Mouse (Mus musculus) hindlimb bud, embryonic 11.5 days (tissue): Measurements from ENCODE around the gene Tial1.

ENCODE experiments used
- DNase-seq: peaks from one replicate; pipeline ENCODE4 v3.0.0-alpha.2; 2012; ENCODE audit warnings: low read depth, low spot score; ENCODE audit errors: extremely low spot score

Tial1 gene

DNA sequence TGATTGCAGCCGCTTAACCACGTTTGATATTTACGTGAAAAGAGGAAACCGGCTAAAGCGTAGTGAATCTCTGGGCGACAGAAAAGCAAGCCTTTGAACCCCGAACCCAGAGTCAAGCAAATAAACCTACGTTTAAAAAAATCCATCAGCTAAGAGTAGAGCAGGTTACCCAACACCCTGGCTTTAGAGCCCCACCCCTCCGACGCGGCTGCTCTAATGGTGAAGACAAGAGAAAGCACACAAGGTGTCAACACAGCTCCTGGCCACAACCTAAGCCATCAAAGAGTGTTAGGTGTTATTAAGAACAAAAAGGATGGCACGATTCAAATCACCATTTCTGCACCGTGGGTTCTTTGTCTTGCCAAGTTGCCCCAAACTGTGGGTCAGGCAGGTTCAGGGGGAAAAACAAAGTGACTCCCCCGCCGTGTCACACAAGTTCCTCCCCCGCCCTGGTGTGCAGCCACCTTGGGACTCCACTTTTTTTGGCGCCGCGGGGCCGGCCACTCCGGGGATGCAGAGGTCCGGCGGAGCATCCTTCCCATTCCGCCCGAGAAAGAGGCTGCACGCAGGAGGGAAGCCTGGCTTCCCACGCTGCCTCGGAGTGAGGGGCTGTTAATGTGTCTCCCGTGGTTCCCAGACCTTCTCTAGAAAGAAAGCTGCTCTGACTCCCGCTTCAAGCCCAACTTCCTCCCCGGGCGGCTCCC, 44.1 kb downstream of the Tial1 start:
- DNase-seq, result no peak

DNA sequence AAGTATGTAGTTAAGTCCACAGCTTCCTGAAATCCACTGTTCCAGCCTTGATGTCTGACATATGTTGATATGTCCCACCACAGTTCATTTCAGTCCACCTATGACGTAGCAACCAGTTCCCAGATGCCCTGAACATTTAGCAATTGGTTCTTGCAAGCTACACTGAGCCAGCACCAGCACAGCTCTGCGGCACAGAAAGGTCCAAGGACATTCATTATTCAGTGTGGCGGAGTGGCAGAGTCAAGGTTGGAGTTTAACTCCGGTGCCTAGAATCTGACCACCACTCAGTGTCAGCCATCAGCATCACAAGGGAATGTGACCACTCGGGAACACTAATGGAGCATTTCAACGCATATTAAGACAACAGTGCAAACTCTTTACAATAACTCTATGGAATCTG, 44.9 kb downstream of the Tial1 start:
- DNase-seq, result no peak

DNA sequence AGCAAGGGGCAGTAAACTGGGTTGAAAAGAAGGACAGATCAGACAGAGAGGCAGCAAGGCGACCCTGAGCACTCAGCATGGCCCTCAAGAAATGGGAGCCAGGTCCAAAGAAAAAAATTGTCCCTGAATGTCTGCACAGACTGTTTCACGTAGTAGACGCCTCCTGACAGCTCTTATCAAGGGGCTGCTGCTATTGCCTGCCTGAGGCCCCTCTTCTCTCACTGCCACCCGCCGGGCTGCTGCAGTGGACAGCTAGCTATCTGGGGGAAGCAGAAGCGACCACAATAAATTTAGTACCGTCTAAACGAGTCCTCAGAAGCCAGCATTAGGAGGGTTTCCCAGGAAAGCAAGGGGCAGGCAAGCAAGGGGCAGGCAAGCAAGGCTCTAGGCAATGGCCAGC, 47.1 kb downstream of the Tial1 start:
- DNase-seq, result no peak

DNA sequence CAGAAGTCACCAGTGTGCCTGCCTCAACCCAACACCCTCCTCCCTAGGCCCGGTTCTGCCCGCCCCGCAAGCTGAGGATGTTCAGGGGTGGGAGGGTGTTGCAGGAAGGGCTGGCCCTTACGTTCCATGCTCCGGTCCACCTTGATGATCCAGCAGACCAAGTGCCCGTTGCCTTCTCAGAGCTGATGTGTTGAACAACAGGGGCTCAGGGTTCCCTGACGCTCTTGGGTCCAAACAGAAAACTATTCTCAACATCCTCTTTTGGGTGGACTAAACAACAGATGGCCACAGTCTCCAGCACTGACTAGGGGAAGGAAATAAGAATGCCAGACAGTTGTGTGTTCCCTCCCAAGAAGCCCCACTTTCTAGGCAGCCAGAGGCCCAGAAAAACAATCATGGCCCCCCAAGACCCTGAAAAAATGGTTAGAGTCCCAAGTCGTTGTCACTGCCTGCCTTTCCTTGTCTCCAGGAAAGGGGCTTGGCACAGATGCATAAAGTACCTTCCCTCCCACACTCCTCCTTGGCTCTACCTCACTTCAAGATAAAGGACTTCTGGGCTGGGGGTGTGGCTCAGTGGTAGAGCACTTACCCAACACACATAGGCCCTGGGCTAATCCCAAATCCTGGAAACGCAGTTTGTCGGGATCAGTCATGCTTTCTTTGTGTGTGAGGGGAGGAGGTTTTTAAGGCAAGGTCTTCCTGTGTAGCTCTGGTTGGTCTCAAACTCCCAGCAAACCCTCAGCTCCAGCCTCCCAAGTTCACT, 49.3 kb downstream of the Tial1 start:
- DNase-seq, result no peak

DNA sequence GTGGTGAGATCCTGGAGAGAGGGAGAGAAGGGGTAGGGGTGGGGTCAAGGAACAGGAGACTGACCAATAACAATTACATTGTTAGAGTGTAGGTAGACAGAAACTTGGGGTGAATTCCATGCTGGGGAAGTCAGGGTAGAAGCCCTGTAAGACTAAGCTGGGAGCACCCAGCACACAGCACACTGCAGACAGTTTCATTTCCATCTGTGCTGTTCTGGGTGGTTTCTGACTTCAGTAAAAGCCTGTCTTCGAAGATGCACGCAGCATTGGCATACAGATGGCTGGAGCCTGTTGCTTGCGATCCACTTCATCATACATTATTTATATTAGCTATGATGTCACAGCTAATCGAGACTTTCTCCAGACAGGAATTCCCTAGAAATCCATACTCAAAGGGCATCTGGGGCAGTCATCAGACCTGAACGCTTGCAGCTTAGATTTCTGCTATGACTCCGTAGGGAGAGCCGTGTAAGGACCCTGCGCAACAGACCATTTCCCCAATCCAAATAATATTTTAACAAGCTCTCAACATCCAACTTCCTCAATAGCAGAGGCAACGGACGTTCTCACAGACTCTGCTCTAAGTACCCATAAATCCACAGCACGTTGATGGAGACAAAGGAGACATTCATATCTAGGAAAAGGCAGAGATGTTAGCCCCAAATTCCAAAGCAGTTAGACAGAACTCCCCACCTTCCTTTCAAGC, 50.7 kb downstream of the Tial1 start:
- DNase-seq, result no peak

DNA sequence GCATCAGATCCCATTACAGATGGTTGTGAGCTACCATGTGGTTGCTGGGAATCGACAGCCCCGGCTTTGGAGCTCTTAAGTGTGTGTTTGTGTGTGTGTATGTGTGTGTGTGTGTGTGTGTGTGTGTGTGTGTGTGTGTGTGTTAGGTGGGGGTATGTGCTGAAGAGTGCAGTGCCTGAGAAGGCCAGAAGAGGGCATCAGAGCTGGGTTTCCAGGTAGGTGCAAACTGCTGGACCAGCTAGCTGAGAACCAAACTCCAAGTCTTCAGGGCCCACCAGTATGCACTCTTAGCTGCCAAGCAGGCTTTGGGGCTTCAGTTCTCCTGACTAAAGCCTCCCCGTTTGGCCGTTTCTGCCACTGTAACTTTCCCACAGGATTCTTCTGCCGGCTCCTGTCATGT, 53.3 kb downstream of the Tial1 start:
- DNase-seq, result no peak

DNA sequence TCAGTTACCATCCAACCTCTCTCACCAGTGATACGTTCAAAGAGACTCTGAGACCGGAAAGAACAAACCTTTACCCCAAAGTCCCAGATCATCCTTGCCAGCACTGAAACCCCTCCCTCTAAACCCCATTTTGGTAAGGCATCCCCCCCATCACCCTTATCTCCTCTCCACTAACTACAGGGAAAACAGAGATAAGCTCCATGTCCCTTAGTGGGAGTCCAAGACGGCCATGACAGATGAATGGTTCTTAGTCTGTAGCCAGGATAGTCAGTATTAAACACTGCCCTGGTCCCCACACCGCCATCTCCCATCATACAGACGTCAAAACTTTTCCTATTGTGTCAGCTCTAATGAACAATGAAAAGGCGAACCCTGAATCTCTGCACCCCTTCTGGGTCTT, 57.5 kb downstream of the Tial1 start:
- no peak for DNase-seq

DNA sequence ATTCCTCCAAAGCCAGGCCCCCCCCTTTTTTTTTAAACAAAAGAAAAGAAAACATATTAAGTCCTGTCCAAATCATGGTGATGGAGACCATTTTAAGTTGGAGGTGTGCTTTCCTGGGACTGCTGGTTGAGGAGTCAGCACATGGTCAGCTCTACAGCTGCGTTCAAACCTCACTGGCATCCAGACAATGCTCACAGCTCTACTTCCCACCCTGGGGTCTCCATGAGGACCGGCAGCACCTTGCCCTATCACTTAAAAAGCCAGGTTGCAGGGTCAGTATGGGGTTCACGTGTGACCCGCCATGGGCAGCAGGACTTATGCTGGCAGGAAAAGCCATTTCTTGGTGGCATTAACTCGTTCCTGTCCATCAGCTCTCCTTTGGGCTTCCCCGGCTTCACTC, 57.9 kb downstream of the Tial1 start:
- no peak for DNase-seq

DNA sequence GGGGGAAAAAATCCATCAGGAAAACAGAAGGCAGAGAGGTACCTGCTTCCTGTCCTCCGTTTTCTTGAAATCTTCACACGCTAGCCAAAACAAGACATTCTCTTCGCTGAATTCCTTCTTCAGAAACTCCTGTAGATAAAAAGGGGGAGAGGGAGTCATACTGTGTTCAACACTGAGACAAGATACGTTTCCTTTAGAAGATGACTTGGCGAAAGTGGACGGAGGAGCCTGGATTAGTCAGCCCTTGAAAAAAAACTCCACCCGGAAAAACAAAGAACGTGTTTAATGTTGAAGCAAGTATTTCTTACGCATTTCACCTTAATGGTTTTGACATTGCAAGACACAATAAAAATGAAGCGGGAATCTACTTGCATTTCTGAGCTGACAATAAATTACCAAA, 58.4 kb downstream of the Tial1 start:
- DNase-seq, result no peak

DNA sequence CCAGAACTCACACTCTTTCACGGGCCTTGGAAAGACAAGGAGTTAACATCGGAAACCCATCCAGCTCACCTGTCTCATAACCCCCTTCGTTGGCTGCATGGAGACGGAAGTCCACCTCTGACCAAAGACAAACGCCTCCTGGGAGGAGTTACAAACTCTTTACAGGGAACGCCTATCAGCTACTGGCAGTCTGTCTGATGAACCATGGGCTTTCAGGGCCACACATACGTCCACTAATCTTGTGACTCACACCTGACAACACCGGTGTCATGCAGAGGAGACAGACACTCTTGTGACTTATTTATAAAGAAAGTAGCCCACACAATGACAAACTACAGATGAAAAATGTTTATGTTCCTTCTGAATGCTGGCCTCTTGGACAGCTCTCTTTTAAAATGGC, 58.9 kb downstream of the Tial1 start:
- DNase-seq, result no peak

DNA sequence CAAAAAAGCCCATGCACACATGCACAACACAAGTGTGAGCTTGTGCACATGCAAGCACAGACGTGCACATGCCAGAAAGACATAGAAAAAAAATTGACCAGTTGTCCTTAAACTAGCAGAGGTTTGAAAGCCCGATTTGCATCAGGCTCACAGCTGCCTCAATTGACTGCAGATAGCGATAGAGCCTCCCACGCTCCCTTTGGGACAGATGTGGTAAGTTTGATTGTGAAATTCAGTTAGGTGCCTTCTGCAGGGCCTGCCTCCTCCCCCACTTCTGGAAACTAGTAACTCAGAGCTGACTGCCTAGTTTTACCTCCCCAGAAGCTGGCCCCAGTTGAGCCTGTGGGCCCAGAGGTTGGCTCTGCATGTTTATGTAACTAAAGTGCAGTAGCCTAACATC, 62.9 kb downstream of the Tial1 start:
- no peak for DNase-seq

DNA sequence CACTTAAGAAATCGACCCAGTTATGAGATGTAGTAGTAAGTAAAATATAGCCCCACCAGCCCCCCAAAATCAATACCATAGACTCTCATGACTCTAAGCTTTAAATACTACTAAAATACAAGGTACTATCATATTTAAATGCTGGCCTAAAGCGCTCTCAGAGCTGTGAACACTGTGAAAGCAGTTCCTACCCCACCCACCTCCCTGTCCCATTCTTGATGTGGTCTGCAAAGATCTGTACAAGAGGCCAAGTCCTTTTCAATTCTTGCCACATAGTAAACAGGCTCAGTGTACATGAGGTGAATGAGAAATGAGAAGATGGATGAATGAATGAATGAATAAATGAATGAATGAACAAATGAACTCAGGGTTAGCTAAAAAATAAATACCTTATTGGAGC, 64.5 kb downstream of the Tial1 start:
- DNase-seq, result no peak

DNA sequence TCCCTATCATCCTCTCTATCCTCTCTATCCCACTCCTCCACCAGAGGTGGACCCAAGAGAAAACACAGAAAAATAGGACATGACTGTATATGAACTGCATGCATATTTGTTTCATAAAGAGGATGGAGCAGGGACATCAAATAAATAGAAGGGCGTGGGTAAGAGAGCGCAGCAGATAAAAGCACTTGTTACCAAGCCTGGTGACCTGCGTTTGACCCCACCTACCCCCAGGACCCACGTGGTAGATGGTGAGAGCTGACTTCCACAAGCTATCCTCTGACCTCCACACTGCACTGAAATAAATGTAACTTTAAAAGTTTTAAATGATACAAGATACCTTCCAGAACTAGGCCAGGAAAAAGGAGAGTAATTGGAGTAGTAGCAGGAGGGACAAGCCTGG, 67.8 kb downstream of the Tial1 start:
- DNase-seq, result no peak

DNA sequence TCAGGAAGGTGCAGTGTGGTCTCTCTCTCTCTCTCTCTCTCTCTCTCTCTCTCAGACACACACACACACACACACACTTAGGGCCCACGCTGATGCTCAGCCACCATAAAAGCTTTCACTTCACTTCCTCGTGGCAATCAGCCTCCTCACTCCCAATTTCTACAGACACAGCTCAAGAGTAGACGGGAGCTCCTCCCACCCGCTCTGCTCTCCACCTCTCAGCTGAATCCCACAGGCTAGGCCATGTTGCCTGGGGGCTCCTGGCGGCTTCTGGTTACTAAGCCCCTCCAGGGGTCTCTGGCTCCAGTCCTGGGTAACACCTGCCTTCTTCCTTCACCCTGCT, 68.6 kb downstream of the Tial1 start:
- no peak for DNase-seq

DNA sequence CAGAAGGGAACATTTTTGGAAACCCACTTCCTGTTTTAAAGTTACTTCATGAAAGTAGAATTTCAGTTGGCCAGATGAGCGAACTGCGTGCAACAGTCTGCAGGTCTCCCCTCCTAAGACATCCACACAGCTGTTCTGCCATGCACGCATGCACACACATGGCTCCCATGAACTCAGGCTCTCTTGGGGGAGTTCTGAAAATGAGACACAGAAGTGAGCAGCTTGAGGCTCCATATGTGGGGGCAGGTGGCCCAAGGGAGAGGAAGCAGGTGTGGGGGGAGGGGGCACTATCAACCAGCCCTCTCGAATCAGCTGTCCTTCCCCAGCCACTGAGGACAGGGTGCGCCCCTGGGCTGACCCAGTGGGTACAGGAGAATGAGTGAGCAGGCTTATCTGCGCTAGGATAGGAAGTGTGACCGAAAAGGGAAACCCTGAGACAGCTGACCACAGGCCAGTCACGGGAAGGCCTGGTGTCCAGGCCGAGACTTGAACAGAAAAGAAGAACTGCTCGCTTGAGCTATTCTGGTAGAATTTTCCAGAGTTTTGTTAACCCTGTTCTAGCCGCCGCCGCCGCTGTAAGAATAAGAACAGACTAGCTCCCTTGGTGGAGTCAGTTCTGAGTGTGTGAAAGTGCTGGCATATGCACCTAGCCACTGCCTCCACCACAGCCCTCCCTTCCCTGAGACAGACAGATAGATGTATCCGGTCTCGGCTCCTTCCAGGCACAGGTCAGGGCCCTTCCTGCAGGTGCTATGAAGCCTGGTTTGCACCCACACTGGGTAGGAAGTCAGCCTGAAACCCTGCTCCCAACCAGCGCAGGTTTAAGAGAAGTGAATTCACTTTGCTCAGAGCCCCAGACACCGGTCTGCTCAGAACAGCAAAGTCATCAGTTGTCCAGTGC, 69.2 kb downstream of the Tial1 start:
- no peak for DNase-seq

DNA sequence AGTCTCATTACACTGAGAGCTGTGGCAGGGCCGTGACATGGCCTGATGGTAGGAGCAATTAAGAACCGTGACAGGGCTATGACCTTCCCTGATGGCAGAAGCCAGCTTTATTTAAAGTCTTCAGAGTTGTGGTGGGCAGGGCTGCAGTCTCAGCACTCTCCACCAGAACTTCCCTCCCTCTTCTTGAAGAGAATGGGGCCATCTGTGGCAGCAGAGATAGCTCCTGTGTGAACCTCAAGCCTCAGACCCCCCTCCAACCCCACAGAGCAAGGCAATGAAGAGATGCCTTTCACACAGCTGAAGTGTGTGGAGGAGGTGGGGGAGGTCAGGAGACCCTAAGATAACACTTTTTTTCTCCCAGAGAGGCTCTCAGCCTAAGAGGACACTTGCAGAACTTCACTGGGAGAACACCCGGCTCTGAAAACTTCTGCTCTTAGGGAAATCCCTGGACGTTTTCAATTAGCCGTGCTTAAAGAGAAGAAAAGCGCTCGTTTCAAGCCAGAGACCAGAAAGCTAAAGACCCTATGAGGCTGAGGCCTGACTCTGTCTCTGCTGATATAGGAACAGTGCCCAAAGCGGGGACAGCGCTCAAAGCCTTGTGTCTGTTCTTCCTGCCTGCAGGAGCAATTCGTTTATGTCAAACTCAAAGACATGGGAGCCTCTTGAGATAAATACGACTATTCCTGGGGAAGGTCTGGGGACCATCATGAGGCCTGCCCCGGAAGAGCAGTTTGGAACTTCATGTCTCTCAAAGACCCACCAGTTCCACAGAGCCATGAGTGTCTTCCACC, 70.1 kb downstream of the Tial1 start:
- no peak for DNase-seq
